Mouse (Mus musculus) hindbrain, embryonic 14.5 days (tissue): ENCODE results near the gene Arid5a. TPM values are rescaled to one million over a fixed set of nuclear protein-coding genes. Genes with fewer than 3 reads are reported as not detected.

Source experiments
- ATAC-seq: fragments of 200-750 bp; cut with Nextera tagmentation; 2 replicates; pipeline ENCODE4 v1.8.0; 2017; ENCODE audit warnings: moderate number of reproducible peaks, mild to moderate bottlenecking, moderate TSS enrichment, moderate library complexity; ENCODE audit not compliant: low FRiP score
- DNase-seq: peaks from one replicate; pipeline ENCODE4 v3.0.0-alpha.2; 2015; ENCODE audit warnings: low spot score
- H3K27ac ChIP-seq: fragments of 300-500 bp; sonication (generic); 2 replicates; pipeline ENCODE4 v1.5.1; 2014; ENCODE audit warnings: mild to moderate bottlenecking, moderate library complexity
- H3K27me3 ChIP-seq: fragments of 300-500 bp; sonication (generic); 2 replicates; pipeline ENCODE4 v1.6.1; 2014; ENCODE audit warnings: mild to moderate bottlenecking, low read length, mixed read lengths; ENCODE audit not compliant: control insufficient read depth, insufficient read depth
- H3K36me3 ChIP-seq: fragments of 300-500 bp; sonication (generic); replicated peaks from 2 replicates; pipeline ENCODE4 v1.6.1; 2014; ENCODE audit not compliant: control insufficient read depth, insufficient read depth
- H3K4me1 ChIP-seq: fragments of 300-500 bp; sonication (generic); replicated peaks from 2 replicates; pipeline ENCODE4 v1.6.1; 2014; ENCODE audit warnings: antibody characterized with exemption, low read length, mixed read lengths; ENCODE audit not compliant: control insufficient read depth, insufficient read depth
- H3K4me2 ChIP-seq: fragments of 300-500 bp; sonication (generic); replicated peaks from 2 replicates; pipeline ENCODE4 v1.6.1; 2014; ENCODE audit warnings: mild to moderate bottlenecking, moderate library complexity
- H3K4me3 ChIP-seq: fragments of 300-500 bp; sonication (generic); replicated peaks from 2 replicates; pipeline ENCODE4 v1.5.1; 2014; ENCODE audit warnings: mild to moderate bottlenecking, low read length
- H3K9ac ChIP-seq: fragments of 300-500 bp; sonication (generic); 2 replicates; pipeline ENCODE4 v1.6.1; 2014
- H3K9me3 ChIP-seq: fragments of 300-500 bp; sonication (generic); 2 replicates; pipeline ENCODE4 v1.6.1; 2016; ENCODE audit warnings: low read length; ENCODE audit not compliant: control insufficient read depth
- WGBS: fragments of 180-500 bp; shearing (Covaris S2); extraction: QIAGEN DNeasy Blood & Tissue Kit; methylation state at CpG from one replicate; pipeline ENCODE4 v1.1.7; 2014; 5-methylcytosine and 5-hydroxymethylcytosine counted together
- polyA plus RNA-seq: library from polyadenylated mRNA; unstranded; fragments of >200 nt; fragmentation: Nextera tagmentation; extraction: Ambion mirVana; gene quantifications from 2 replicates; pipeline ENCODE4 v1.2.1, GENCODE M21; 2014

The Arid5a gene
- polyA plus RNA-seq, 1 experiment from 2014 or later, result 4.3 TPM

- DNase-seq, result no peak
These were observed 38.3 kb upstream of the Arid5a start for GRCm38 (mm10) chr1:36269121-36269795.

DNA sequence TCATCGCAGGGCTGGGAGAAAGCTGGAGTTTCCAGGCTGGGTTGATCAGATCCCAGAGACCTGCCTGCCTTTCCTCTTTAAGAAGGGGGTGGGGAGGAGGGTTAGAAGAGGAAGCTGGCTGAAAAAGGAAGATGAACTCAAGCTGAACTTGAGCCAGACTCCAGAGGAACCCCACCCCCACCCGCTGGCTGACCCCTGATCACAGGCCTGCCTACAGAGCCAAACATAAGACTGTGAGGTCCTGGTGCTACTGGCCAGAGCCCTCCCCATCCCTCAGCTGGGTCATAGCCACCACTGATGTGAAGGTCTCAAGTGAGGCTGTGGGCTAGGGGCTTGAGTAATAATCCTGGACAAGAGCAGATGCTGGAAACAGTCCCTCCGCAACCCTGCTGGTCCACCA, 36.9 kb upstream of the Arid5a start:
- DNase-seq (no peak), ATAC-seq (no peak)
- Histone ChIP-seq H3K4me1 (no peaks in the 10 kb centered on the region), H3K9me3 (no peaks in the 10 kb centered on the region), H3K9ac (no peak overlapping the region), H3K27ac (no peak overlapping the region), H3K36me3 (no peaks in the 10 kb centered on the region), H3K4me2 (no peak overlapping the region), H3K4me3 (no peak overlapping the region), H3K27me3 (0 out of 2 replicates have a peak, but pooled peaks cover 5% of the 10 kb centered on the region)
- 64% methylated on average over 3 of the region's 3 CpGs for WGBS

More at GRCm38 (mm10) chr1:36269121-36269795, 38.3 kb upstream of the Arid5a start:
- Histone ChIP-seq H3K9ac (0 out of 2 replicates have a peak overlapping the region, but pooled peaks have one; percentile 16), H3K9me3 (no peaks in the 10 kb centered on the region), H3K27me3 (0 out of 2 replicates have a peak, but pooled peaks cover 5% of the 10 kb centered on the region), H3K27ac (no peak overlapping the region), H3K4me1 (no peaks in the 10 kb centered on the region), H3K36me3 (no peaks in the 10 kb centered on the region), H3K4me3 (peak overlapping the region; percentile 20), H3K4me2 (peak overlapping the region; percentile 46)
- ATAC-seq, result no peak
- 48% methylated on average over 54 of the region's 54 CpGs for WGBS

- no peaks in the 10 kb centered on the region for H3K9me3 ChIP-seq
- DNase-seq, result no peak
- 75% methylated on average over 8 of the region's 8 CpGs for WGBS
- H3K4me3 ChIP-seq, result no peak overlapping the region
- H3K4me2 ChIP-seq, result no peak overlapping the region
- no peak for ATAC-seq
- no peak overlapping the region for H3K27ac ChIP-seq
- no peaks in the 10 kb centered on the region for H3K4me1 ChIP-seq
- no peaks in the 10 kb centered on the region for H3K36me3 ChIP-seq
- no peak overlapping the region for H3K9ac ChIP-seq
- 0 out of 2 replicates have a peak, but pooled peaks cover 5% of the 10 kb centered on the region for H3K27me3 ChIP-seq
These were observed 35.9 kb upstream of the Arid5a start for GRCm38 (mm10) chr1:36271516-36272230.

DNA sequence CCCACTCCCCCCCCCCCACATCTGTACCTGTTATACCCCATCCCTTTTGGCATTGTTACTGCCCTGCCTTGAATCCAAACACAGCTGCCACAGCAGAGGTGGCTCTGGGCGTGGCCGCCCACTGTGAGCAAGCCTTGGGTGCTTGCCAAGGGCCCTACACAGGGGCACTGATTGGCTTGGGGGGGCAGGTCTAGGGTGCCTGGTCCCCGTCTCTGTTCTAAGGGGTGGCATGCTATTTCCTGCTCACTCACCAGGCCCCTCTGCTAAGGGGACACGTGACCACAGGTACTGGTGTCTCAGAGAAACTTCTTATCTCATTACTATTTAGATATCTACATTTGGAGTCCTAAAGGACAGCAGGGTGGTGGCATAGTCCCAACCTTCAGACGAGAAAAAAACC, 35.0 kb upstream of the Arid5a start:
- 0 out of 2 replicates have a peak, but pooled peaks cover 5% of the 10 kb centered on the region for H3K27me3 ChIP-seq
- H3K4me1 ChIP-seq, result no peaks in the 10 kb centered on the region
- no peak overlapping the region for H3K27ac ChIP-seq
- no peaks in the 10 kb centered on the region for H3K9me3 ChIP-seq
- H3K36me3 ChIP-seq, result no peaks in the 10 kb centered on the region
- H3K9ac ChIP-seq, result no peak overlapping the region
- no peak for ATAC-seq
- no peak overlapping the region for H3K4me2 ChIP-seq
- no peak for DNase-seq
- 81% methylated on average over 5 of the region's 5 CpGs for WGBS
- H3K4me3 ChIP-seq, result no peak overlapping the region

DNA sequence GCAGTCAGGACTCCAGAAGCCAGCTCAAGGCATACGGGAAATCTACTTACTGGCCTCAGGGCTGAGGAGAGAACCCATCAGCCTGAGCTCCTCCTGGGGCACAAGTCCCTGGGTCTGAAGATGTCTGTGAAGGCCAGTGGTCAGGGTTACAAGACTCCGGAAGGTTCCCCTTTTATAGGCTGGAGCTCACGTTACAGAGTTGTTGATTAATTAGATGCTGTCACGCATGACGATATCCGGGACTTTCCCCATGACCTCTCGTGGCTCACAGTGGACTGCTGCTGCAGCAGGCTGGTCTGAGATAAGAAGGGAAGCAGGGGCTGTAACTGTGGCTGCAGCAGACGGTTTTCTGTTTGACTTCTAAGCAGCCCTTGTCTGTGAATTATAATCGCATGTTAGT, 34.2 kb upstream of the Arid5a start:
- no peak overlapping the region for H3K4me2 ChIP-seq
- no peaks in the 10 kb centered on the region for H3K36me3 ChIP-seq
- ATAC-seq, result no peak
- H3K27me3 ChIP-seq, result 0 out of 2 replicates have a peak, but pooled peaks cover 5% of the 10 kb centered on the region
- H3K9me3 ChIP-seq, result no peaks in the 10 kb centered on the region
- DNase-seq, result no peak
- no peak overlapping the region for H3K27ac ChIP-seq
- WGBS, result 39% methylated on average over 9 of the region's 9 CpGs
- H3K4me3 ChIP-seq, result no peak overlapping the region
- H3K4me1 ChIP-seq, result no peaks in the 10 kb centered on the region
- H3K9ac ChIP-seq, result no peak overlapping the region

DNA sequence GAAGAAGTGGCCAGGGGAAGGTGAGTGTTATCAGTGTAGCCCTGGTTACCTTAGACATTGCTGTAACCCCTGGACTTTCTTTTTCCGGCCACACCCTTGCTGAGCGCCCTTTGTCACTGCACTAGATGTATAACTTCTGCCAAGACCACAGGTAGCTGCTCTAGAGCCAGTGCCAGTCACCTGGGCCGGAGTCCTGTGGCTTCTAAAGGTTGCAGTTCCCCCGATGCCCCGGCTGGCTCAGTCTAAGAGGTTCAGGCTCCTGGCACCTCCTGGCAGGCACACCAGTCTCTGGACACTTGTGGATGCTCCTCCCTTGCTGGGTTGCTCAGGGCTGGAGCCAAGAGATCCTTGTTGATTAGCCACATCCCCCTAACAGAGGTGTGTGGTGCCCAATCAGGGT, 33.1 kb upstream of the Arid5a start, which contains the start of gene Neurl3:
TSS of gene Neurl3 (minus strand) at position 225 of the 400 bp plus-strand sequence.
- DNase-seq, result no peak
- no peaks in the 10 kb centered on the region for H3K36me3 ChIP-seq
- H3K4me2 ChIP-seq, result no peak within 1 kb of the TSS
- H3K9ac ChIP-seq, result no peak within 1 kb of the TSS
- no peak for ATAC-seq
- H3K27me3 ChIP-seq, result 0 out of 2 replicates have a peak, but pooled peaks cover under 1% of the 10 kb centered on the region
- H3K27ac ChIP-seq, result no peak within 1 kb of the TSS
- H3K4me1 ChIP-seq, result no peaks in the 10 kb centered on the region
- no peak within 1 kb of the TSS for H3K4me3 ChIP-seq
- 87% methylated on average over 5 of the region's 5 CpGs for WGBS
- H3K9me3 ChIP-seq, result no peaks in the 10 kb centered on the region

DNA sequence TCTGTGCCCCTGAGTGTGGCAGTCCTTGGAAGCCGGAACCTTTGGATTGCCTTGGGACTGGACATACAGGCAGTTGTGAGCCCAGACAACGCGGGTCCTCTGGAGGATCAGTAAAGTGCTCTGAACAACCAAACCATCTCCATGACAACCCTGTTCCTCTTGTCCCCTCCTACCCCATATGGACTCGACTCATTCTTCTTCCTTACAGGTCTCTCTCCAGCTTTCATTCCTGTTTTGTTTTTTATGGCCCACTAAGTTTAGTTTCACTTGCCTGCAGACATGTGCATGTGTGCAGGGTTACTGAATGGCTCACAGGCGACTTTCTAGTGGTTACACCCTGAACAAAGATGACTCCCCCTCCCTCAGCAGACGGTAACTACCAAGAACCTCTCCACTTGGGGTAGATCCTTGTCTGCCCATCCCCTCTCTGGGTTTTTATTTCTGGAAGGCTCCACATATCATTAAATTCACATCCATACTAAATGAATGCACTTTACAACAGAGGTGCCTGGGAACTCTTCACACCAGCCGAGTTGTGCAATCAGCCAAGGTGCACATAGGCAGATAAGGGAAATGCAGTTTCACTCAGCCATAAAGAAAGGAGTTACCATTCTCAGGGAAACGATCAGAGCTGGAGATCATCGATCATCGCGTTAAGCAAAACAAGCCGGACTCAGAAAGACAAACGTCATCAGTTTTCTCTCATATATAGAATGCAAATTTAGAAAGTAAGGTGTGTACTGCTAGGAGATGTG, 31.7 kb upstream of the Arid5a start:
- H3K4me3 ChIP-seq, result no peak overlapping the region
- H3K9ac ChIP-seq, result no peak overlapping the region
- H3K27me3 ChIP-seq, result no peaks in the 10 kb centered on the region
- 67% methylated on average over 13 of the region's 13 CpGs for WGBS
- H3K27ac ChIP-seq, result no peak overlapping the region
- no peak for DNase-seq
- no peaks in the 10 kb centered on the region for H3K9me3 ChIP-seq
- H3K36me3 ChIP-seq, result no peaks in the 10 kb centered on the region
- H3K4me1 ChIP-seq, result no peaks in the 10 kb centered on the region
- ATAC-seq, result no peak
- no peak overlapping the region for H3K4me2 ChIP-seq

DNA sequence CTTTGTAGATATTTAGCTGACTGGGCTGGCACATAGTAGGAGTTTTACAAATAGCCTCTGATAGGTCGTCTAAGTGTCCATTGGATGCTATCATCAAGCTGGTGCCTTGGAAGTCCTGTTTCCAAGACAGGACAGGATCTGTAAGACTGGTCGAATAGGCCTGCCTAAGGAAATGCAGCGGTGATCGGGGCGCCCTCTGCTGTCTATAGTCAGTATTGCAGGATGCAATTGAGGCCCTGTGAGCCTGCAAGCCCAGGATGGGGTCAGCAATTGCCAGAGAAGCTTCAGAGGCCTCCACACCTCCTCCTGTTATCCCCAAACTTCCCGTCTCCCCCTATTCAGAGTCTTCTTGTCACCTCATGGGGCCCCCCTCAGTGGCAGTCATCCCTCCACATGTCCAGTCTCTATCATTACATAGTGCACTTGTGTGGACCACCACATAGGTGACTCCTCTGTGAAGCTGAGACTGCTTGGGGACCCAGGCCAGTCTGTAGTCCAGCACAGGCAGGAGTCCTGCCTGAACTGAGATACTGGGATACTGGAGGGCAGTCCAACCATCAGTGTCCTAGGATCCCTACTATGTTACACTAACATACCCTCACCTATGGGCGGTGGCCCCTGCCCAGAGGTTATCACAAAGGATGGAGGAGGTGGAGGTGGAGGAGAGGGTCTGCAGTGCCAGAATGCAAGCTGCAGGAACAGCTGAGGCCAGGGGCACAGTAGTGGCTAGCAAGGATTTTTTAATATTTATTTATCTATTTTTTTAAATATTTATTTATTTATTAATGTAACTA, 30.1 kb upstream of the Arid5a start:
- peak; percentile 56 for DNase-seq
- Histone ChIP-seq H3K36me3 (no peaks in the 10 kb centered on the region), H3K27ac (no peak overlapping the region), H3K9ac (no peak overlapping the region), H3K4me2 (no peak overlapping the region), H3K9me3 (no peaks in the 10 kb centered on the region), H3K27me3 (no peaks in the 10 kb centered on the region), H3K4me3 (no peak overlapping the region), H3K4me1 (no peaks in the 10 kb centered on the region)
- no peak for ATAC-seq
- WGBS, result 26% methylated on average over 7 of the region's 7 CpGs
